Mouse (Mus musculus): ENCODE measurements around the gene Ttc6.

DNA sequence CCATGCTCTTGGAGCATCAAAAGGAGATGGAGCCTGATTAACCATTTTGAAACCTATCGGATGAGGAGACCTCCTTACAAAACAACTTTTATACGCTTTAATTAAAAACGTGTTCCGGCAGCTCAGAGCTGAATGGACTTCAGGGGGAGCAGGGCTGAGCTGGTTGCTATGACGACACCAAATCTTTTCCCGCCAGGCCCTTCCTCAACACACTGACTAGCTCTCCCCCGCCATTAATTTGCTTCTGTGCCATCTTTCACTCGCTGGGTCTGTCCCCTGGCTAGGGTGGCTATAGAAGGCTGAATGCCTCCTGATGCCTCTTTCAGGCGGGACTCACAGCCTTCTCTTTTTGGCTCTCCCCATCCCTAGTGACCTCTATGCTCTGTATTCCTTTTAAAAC, 33.4 kb upstream of the Ttc6 start:
- TF ChIP-seq CTCF (IDR thresholded peaks at IDR 0.05; ENCODE audit: control insufficient read depth, insufficient read depth, insufficient read length): no peak
- no peak for TF ChIP-seq USF1 (IDR thresholded peaks at IDR 0.05; ENCODE audit: low read depth)
- TF ChIP-seq MYOD1 (IDR thresholded peaks at IDR 0.05; ENCODE audit: control insufficient read depth, insufficient read length, low read depth): no peak
- no peak for TF ChIP-seq MAX (IDR thresholded peaks at IDR 0.05)
- TF ChIP-seq CEBPB (IDR thresholded peaks at IDR 0.05; ENCODE audit: low read depth): no peak

All from C2C12 (cell line).